Mouse (Mus musculus) kidney, adult 11 months (tissue): ENCODE measurements around the gene Hs3st3b1.
A peak's percentile ranks its signal among the peaks of the same experiment; 100 is the strongest.

ENCODE experiments used
- DNase-seq: peaks from one replicate; pipeline ENCODE4 v3.0.0; 2022

Hs3st3b1 gene

DNA sequence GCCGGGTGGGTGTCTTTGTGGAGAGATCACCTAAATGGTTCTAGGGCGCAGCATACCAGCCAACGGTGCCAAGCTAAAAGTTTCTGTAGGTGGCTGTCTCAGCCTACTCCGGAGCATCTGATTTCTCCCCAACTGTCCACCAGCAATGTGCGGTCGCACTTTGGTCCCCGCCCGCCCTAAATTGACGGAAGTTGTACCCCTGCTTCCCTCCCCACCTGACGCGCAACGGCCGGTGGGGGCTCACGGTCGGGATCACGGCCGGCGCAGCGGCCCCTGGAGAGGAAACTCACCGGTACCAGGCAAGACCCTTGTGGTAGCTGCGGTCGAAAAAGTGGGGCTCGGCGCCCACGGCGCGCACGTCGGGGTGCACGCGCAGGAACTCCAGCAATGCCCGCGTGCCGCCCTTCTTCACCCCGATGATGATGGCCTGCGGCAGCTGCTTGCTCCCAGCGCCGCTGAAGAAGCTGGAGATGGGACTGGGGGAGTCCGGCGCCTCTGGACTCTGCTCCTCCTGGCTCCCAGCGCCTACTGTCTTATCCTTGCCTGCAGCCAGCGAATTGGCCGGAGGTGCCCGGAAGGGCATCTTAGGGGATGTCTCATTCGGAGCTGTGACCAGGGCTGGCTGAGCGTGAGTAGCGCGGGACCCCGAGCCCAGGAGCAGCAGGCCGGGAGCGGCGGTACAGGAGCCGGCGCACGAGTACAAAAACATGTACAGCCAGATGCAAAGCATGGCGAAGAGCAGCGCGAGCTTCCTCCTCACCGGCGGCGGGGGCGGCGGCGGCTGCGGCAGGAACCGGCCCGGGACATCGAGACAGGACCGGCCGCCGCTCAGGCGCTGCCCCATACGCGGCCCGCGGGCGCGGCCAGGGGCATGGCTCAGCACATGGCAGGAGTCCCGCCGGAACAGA is 792 bp downstream of the Hs3st3b1 start:
- no peak for DNase-seq

DNA sequence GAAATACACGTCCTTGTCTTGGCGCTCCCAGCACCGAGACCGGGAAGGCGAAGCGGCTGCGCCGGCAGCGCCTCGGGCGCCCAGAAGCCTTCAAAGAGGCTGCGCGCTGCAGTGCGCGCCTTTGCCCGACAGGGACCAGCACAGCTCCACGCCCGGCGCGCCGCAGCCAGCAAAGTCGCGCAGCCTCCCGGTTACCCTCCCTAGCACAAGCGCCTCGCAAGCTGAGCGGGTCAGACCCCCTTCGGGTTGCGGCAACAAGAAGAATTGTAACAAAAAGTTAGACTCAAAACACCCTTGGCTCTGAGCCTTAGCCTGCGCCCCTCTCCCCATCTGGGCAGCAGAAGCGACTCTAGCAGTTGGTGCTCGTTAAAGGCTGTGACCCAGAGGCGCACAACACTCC is 1.6 kb downstream of the Hs3st3b1 start:
- peak; percentile 55 for DNase-seq

DNA sequence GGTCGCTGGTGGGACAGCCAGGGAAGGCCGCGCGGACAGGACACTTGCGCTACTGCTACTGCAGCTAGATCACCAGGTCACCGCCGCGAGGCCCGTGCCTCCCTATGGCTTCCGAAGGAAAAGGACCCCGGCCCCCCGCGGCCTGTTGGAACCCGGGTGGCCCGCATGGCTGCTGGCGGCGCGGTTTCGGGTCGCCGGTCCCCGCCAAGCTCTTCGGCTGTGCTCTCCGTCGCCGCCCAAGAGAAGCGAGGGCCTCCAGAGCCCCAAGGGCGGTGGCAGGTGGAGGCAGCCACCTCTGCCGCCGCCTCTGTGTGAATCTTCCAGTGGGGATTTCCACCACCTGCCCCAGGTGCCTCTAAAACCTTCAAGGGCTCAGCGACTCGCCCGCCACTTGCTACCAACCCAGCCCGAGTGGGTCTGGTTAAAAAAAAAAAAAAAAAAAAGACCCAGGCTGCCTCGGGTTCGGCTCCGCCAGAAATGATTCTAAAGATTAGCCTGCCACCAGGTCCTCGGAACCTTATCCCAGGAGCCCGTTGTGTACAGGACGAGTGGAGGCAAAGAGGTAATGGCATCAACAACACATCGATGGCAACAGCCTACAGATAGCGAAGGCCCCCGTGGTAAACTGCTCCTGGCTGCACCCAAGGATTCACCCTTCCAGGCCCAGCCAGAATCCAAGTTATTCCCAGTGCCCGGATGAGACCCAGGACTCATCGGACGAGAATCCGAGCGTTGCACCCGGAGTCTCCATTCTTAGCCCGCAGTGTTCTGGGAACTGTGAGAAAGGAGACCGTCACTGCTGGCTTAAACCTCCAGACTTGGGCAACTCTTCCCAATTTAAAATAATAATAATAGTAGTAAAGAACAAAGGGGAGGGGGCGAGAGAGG is 2.6 kb downstream of the Hs3st3b1 start:
- no peak for DNase-seq

DNA sequence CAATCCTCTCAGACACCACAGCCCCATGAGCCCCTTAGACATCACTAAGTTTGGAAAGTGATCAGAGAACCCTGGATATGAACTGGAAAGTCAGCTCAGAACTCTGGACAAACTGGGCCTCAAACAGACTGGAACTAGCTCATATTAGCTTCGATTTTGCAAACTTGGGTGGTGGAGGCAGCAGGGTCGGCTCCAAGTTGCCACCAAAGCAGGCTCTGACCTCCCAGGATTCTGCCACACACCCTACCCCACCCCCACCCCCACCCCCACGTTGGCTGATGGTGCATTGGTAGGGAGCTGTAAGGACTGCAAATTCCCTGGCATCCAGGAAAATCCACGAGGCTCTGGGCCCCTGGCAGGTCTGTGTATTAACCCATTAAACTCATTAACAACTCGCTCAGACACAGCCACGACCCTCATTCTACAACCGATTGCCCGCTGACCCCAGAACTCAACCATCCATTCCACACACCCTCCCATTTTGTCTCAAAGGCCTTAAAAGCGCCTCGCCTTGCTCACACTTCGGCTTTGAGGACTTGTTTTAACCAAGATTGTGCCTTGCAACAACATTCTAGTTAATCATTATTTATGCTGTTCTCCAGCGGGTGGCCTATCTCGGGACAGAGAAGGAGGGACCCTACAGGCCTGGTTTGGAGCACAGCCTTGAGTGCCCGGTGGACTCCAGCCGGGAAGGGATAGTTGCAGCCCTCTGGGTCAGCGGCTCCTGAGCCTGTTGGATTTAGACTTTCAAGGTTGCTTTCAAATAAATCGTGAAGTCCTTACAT is 3.6 kb downstream of the Hs3st3b1 start:
- DNase-seq = peak; percentile 79

DNA sequence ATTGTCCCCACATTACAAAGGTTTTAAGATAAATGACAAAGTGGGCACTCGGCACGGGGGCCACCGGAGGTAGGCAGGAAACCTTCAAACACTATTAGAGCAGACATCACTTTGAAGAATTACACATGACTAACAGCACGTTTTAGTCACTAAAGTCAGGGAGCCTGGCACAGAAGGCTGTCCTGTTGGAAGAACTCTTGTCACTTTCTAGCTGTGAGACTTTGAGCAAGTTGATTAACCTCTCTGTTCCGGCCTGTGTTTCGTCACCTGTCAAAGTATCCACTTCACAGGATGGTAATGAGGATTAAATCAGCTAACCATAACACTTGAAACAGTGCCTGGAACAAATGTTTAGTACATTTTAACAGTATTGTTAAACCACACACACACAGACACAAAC is 4.5 kb downstream of the Hs3st3b1 start:
- no peak for DNase-seq

DNA sequence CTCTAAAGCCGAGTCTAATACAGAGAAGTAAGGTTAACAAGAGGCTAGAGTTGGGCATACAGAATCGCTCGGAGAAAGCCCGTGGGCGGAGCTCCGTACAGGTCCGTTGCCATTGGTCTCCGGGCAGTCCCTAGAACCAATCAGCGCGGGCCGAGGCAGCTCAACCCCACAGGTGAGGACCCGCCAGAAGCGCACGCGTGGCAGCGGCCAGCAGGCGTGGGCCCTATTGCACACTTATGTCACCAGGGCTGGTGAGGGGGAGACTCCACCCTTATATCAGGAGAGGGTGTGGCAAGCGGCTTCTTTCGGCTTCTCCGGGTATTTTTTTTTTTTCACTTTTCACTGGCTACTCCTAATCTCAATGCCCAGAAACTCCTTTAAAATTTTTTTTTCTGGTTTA is 7.7 kb downstream of the Hs3st3b1 start:
- peak; percentile 89 for DNase-seq

DNA sequence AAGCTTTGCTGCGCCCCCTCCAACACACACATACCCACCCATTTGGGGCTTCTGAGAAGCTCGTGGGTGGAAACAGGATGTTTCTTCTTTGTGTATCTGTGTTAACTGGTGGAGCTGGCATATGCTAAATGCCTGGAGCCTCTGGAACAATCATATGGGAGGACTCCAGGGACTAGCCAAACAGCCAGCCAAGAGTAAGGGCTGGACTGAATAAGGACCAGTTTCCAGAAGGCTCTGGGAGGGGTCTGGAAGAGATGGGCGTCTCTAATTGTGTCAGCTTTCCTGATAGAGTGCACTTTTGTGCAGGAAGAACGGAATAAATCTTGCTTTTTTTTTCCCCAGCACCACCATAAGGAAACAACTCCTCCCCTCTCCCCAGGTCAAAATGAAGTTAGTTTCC is 8.2 kb downstream of the Hs3st3b1 start:
- DNase-seq = no peak

DNA sequence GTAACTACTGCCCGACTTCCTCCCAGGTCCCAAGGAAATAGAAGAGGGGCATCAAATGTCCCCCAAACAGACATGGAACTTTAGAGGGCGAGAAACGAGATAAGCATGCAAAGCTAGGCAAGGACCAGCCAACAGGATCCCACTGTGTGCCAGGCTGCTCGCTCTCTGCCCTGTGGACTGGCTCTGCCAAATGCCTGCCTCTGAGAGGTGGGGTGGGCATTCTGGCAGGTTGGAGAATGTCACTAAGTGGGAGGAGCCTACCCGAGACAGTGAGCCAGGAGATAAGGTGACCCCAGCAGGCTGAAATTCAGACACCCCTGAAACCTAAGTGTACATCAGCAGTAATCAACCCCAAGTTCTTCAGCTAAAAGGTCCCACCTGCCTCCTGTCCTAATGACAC is 11.1 kb downstream of the Hs3st3b1 start:
- DNase-seq = no peak

DNA sequence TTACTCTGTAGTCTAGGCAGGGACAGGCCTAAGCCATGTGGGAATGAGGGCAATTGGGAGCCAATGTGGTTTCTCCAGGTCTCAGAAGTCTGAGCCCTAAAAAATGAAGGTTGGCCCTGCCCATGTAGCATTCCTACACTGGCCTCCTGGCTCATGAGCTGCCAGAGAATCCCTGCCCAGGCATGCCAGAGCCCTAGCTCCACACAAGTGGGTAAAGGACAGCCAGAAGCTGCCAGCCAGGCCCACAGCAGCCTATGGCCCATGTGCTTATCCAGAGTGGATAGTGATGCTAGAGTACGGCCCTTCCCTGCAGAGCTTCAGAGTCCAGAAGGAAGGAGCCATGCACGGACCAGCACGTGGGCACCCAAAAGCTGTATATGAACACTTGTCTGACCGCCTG is 12.1 kb downstream of the Hs3st3b1 start:
- DNase-seq = no peak

DNA sequence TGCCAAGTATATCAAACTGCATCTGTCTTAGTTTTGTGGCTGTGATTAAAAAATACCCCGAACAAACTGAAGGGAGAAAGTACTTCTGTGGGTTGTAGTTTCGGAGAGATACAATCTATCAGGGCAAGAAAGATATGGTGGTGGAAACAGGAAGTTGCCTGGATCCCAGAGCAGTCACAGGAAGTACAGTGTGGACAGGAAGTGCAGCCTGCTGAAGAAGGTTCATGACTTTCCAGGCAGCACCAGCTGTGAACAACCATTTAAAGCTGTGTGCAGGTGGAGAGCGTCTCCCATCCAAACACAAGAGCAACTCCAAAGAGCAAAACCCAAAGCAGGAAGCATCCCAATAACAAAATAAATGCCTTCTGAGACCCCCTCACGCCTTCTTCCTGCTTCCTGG is 13.6 kb downstream of the Hs3st3b1 start:
- DNase-seq = no peak

DNA sequence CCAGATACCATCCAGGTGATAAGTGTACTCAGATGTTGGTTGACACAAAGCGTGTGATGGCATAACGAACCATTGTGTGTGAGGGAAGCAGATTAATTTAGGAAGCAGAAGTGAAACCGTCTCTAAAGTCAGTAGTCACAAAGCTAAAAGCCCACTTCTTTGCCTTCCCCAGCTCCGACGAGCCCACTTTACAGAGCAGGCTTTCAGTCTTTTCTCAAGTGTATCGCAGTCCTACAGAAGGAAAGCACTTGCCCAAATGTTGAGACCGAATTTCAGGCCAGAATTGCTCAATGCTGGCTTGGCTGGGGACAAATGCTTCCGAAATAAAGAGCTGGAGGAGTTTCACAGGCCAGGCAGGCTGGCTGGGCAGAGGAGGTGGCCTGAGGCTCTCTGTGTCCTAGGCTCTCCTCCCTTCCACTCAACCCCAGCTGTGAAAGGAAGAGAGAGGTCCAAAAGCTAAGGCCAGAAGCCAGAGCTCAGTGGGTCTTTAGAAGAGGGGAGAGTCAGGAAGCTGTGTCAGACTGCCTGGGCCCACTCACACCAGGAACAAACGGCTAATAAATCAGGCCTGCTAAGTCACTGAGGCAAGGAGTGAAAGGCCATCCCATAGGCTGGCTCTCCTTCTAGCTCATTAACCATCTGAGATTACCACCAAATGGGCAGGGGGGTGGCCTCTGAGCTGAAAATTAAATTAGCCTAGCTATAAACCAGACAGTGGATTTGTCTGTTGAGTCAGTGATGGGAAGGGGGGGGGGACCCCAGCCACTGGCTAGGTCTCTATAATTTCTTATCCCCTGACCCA is 15.3 kb downstream of the Hs3st3b1 start:
- DNase-seq = no peak

DNA sequence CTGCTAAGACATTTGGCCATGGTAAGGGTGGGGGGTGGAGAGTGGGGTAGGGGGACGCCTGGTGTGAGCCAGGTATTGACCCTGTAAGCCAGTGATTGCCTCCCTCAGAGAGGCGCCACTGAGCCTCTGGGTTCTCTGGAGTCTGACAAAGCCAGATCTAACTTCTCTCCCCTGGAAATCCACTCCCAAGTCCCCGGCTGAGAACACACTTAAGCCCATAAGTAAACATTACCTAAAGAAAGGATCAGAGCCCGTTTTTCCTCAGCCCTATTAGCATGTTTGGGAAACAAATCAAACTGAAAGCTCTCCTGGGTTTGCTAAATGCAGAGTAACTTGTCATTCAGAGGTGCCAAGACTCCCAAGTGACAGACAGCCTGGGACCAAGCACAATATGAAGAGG is 17.3 kb downstream of the Hs3st3b1 start:
- DNase-seq = no peak

DNA sequence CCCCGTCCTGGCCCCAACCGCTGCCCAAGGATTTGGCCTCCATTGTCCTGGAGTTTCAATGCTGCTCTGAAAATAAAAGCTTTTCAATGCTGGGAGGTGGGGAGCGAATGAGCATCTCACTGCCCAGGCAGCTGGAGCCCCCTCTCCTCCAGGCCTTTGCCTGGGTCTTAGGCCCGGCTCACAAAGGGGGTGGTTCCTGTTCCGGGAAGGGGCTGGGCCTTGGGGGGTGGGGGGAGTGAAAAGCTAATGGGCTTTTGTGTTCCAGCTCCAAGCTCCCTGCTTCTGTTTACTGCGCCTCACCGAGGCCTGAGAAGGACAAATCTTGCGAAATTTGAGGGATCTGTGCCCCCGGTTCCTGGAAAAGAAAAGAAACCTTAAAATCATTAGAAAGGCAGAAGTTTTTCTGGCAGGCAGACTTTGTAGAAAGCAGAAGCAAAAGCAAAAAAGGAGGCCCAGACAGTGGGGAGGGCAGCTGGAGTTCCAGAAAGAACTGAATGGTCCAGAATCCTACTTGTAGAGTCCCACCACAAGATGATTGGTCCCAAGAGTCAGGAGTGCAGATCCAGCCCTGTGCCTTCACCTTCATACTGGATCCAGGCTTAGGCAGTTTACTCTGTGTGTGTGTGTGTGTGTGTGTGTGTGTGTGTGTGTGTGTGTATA is 23.5 kb downstream of the Hs3st3b1 start:
- no peak for DNase-seq

DNA sequence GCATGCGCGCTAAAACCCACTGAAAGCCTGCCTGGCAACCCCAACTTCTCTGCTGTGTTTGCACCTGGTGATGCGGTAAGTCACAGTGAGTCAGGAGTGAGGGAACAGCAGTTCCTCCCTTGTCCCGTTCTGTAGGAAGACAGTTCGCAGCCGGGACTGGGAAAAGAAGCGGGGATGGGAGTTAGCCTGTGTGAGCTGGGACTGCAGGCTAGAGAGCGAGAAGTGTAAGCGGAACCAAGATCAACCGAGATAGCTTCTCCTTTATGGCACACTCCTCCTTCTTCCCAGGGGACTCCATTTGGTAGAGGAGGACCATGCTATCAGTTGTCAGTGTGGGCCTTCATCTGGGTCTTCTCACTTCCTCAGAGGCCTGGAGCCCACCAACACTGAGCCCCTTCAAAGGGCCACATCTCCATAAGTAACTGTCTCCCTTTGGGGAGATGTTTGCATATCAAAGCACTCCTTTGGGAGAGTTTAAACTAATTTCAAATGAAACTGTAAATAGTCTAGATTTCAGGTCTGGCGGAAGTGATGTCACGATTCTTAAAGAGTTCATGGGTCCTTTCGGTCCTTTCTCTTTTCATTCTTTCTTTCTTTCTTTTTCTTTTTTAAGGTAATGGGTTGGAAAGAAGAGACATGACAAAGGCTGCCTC is 24.1 kb downstream of the Hs3st3b1 start:
- DNase-seq = no peak

DNA sequence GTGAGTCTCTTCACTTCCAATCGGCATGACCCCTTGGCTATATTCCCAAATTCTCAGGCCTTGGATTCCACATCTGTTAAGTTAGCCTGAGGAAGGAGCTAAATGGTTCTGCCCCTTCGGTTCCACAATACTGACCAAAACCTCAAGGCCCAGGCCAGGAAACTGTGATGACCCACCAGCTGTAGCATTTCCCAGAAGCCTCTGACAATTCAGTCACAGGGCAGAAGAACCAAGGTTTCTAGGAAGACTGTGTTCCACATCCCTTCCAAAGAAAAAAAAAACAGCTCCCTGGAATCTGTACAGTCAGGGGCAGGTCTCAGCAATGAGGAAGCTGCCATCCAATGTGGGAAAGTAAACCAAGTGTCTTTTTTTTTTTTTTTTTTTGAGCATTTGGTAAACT is 25.1 kb downstream of the Hs3st3b1 start:
- DNase-seq = no peak

DNA sequence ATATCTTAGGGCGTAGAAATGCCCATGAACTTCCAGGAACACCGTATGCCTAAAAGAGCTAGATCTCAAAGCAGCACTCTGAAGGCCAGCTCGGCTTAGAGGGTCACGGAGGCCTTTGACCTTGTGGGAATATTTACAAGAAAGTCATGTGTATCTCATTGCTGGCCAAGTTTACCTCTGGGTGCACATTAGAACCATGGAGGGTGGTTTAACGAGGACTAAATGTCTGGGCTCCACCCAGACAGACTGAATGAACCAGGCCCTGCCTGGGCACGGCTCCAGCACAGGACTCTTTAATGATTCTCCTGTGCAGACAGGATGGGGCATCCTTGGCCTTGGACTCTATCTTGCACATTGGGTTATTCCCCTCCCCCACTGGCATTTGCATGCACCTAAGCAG is 27.9 kb downstream of the Hs3st3b1 start:
- DNase-seq = peak; percentile 43

DNA sequence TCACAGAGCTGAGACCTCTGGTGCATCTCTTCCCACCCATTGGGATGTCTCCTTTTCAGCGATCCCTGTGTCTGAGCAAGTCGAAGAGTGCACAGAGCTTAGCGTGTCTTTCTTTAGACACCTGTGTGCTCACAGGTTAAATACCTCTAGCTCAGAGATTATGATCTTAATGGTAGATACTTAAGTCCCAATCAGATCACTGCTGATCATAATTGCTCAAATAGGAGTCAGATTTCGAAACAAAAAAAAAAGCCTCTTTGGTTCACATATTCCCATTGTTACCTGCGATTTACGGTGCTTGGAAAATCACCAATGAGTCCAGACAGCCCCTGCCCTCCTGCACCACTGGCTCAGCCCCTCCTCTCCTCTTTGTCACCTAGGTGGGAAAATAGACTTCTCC is 28.5 kb downstream of the Hs3st3b1 start:
- DNase-seq = no peak

DNA sequence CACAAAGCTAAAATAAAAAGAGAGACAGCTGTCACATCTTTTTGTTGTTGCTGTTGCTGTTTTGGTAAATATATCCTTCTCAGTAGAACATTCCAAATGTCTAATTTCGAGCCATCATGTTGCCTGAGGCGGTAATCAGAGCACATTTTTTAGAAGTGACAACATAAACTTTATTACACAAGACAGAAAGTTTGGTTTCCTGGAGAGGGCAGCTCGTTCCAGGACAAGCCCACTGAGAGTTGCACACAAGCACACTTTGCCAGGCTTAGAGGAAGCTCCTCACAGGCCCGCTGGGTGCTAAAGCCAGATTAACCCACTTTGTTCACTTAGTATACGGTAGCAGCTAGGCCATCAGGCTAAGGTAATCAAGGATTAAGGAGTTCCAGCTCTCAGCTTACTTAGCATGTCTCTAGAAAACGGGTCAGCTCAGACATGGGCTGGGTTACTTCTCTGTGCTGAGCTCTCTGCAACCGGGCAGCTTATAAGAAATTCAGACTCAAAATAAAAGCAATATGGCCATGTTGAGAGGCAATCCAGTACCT is 30.5 kb downstream of the Hs3st3b1 start:
- no peak for DNase-seq

DNA sequence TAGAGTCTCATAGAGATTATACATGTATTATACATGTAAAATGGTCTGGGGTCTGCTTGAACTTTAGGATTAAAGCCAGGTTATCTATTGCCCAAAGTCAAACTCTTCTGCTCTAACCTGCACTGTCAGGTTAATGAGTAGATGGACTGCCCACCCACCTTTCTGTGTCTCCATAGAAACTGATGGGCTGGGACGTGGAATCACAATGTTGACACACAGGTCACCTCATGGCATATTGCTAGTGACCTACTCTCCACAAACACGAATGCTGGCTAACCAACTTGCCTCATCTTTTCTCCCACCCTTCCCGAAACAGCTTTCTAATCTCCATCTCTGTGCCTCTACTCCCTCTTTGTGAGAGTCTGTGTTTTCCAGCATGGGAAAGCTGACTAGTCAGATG is 38.7 kb downstream of the Hs3st3b1 start:
- no peak for DNase-seq

DNA sequence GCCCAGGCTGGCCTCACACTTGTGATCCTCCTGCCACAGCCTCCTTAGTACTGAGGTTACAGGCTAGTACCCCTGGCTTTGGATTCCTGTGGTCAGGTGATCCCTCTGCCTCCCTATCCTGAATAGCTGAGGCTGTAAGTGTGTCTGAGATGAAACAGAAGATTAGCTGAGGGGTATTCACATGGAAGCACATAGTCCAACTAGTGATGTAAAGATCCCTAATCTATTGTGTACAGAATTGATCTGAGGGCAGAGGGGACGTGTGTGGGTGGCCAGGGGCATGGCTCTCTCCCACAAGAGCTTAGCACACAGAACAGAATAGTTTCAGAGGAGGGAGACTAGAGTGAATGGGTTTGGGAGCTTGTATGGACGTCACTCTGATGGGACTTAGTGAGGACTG is 41.8 kb downstream of the Hs3st3b1 start:
- DNase-seq = no peak

DNA sequence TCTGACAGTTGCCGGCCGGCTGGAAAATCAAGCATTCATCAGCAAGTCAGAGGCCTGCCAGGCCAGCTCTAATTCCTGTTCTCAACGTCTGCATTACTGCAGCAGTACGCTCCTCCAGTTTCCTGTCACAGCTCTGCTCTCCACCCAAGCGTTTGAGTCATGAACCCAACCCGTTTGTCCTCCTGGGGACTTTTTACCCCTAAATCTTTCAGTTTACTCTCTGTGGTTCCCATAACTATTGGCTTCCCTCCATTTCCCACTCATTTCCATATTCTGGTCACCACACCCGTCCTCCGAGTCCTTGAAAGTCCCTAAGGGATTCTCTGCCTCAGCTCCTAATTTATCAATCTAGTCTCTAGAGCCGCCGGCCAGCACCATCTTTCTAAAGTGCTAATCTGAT is 42.8 kb downstream of the Hs3st3b1 start:
- DNase-seq = no peak
